Mouse (Mus musculus) embryonic fibroblast, embryonic 13.5 days (primary cell): ENCODE measurements around the gene Dbr1.

Experiments
- CTCF ChIP-seq: IDR thresholded peaks from 2 replicates; pipeline ENCODE4 v1.5.1; 2011; ENCODE audit warnings: mild to moderate bottlenecking, control low read depth, low read length, moderate library complexity, borderline replicate concordance; ENCODE audit not compliant: insufficient read depth
- POLR2A ChIP-seq: IDR thresholded peaks from 2 replicates; pipeline ENCODE4 v1.6.1; 2011; ENCODE audit warnings: low read depth, mild to moderate bottlenecking, control low read depth, low read length, moderate library complexity

GRCm38 (mm10) chr9:99622966-99623365 is 47.4 kb downstream of the Dbr1 start:
- TF ChIP-seq POLR2A (no peak), CTCF (no peak)
